Mouse (Mus musculus): ENCODE measurements around the gene Iqgap2. TPM values are rescaled to one million over a fixed set of nuclear protein-coding genes. Genes with fewer than 3 reads are reported as not detected.

Iqgap2 gene
- total and polyA plus RNA-seq, 3 experiments: 9.0 to 186 (median 107) TPM

GRCm38 (mm10) chr13:95617671-95618171 is 274.0 kb downstream of the Iqgap2 start:
- DNase-seq: peak; percentile 51

- DNase-seq: peak; percentile 36
Observed at GRCm38 (mm10) chr13:95617082-95617670, 274.5 kb downstream of the Iqgap2 start.

DNA sequence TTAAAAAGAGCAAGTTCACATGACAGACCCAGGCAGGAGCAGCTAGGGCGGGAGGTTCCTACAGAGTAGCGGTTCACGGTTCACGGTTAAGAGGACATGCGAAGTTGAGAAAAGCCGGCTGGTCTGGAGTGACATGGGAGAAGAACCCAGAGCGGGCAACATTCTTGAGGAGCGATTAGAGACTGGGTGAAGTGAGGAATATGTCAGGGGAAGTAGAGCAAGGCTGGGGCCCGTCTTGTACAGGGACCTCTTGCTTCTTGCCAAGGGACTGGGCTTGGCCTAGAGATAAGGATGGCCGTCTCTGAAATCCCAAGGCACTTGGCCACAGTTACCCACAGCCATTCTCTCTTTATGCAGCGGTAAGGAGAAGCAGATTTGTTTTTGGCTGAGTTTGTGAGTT is 275.2 kb downstream of the Iqgap2 start:
- DNase-seq: no peak

GRCm38 (mm10) chr13:95614757-95615156 is 277.0 kb downstream of the Iqgap2 start:
- DNase-seq: no peak

DNA sequence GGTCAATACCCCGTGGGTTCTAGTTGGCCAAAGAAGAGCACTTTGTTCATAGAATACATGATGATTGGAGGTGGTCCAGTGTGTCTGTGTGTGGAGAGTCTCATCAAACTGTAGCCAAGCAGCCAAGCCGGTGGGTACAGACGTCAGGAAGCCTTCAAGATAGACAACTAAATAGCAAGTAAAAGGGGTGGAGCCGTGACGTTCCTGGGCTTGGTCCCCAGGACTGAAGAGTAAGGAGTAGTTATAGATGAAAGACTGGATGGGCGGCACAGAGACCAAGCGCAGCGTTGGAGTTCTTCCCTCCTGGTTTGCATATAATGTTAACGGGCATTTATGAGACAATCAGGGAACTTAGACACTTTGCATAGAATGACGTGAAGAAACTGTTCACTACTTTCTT is 279.5 kb downstream of the Iqgap2 start:
- DNase-seq: no peak

DNA sequence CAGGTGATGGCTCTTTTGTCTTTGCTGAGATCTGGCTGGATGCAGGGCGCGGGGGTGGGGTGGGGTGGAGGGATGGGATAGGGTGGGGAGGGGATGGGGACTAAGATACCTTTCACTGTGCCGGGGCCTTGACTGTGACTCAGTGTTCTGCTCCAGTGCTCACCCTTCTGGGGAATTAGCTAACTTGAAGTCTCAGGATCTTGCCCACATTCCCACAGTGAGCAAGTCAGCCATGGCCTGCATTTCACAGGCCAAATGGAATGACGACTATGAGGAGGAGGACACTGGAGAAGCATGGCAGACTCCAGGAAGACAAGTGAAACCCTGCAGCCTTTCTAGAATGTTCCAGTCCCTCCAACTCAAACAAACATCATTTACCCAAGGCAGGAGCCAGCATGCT is 280.0 kb downstream of the Iqgap2 start:
- no peak for DNase-seq

DNA sequence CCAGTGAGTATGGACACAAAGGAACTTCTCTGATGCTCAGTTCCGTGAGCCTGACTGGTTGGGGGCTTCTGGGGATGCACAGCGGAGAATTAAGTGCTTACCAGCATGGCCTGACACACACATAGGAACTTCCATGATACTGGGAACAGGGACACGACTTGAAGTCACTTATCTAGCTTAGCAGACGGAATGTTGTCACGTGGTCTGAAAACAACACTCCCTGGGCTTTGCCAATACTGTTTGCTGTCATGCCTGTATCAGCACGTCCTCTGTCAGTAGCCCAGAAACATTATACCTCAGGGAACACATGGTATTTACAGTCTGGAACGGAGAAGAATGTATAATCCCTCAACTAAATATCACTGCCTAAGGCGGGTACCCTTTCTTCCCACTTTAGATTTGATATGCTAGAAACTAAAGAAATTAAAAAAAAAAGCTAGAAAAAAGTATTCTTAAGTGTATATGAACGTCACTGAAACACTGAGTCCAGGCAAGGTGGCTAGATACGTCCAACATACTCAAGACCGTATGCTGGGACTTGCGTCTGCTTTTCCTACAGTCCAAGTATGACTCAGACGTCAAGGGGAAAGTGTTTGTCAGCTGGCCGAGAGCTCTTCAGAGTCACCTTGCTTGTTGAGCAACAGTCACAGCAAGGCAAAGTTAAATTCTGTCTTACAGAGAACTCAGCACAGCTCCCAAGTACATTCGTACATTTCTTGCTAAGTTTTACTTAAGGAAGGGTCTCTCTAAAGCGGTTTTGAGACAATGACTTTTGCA is 280.7 kb downstream of the Iqgap2 start:
- peak; percentile 74 for DNase-seq

DNA sequence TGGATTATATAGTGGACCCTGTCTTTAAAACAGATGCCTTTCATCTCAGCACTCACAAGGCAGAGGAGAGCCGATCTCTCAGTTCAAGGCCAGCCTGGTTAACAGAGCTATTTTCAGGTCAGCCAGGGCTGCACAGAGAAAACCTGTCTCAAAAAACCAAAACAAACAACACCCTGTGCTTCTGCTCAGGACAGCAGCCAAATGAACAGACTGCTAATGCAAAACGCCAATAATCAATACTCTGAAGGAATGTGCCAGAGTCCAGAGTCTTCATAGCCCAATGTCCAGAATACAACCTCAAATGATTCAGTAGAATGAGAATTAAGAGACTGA is 282.7 kb downstream of the Iqgap2 start:
- DNase-seq: peak; percentile 33

GRCm38 (mm10) chr13:95608416-95609087 is 283.2 kb downstream of the Iqgap2 start:
- no peak for DNase-seq

DNA sequence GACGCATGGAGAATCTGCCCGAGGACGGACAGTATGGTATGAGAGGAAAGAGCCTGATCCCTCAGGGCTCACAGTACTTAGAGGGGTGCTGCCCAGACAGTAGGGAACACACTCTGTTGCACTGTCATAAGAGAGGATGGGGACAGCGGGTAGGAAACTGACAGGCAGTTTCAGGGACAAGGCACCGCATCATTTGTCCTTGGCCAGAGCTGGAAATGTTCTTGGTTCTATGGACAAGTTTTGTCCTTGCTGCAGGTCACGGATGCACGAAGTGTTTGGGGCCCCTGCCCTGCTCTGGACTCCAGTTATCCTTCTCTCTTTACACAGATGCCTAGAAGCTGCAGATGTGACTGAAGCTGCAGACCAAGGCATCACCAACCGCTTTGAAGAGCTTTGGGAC is 284.7 kb downstream of the Iqgap2 start:
- DNase-seq: peak; percentile 67

GRCm38 (mm10) chr13:95604288-95604687 is 287.4 kb downstream of the Iqgap2 start:
- no peak for DNase-seq

DNA sequence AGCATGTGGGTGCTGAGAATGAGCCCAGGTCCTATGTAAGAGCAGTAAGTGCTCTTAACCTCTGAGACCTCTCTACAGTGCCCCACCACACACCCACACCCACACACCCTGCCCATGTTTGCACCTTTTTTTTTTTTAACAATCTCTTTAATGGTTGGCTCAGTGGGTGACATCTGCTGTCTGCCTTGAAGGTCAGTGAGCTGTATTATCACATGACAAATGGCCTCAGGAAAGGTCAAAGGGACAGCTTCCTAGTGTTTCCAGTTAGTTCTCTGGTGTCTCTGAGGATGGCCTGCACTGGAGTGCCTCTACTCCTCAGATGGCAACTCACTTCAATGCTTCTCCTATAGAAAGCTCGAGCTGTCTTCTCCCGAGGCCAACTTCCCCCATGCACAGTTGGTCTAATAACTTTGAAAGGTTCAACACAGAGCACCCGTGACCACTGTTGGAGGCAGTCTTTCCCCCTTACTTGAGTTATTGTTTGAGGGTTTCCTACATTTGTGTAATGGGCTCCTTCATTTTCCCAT is 291.8 kb downstream of the Iqgap2 start:
- peak; percentile 33 for DNase-seq

DNA sequence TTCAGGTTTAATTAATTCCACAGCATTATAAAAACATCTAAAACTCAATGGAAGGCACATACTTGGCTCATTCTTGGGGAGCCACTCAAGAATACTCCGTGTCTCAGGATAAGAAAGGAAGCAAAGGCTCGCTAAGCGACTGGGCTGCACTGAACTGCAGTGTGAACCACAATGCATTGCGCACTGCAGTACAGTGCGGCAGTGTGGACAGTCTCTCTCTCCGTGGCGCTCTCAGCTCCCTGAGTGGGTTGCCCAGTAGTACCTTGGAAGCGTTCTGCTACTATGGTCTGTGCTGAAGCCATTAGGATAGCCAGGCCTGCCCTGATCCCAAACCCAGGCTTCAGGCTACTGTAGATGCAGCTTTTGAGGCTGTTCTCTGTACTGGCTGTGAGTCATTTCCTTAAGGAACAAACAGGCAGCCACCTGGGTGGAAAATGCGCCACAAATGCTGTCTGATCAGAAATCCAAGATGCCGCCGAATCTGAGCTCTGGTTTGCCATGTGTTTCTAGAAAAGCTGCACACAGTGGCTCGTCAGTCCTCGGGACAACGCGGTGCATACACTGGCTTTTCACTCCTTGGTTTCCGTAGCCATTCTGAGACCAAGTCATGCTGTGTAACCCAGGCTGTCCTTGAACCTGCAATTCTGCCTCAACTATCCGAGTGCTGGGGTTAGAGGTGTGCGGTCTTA is 293.3 kb downstream of the Iqgap2 start:
- DNase-seq: no peak

DNA sequence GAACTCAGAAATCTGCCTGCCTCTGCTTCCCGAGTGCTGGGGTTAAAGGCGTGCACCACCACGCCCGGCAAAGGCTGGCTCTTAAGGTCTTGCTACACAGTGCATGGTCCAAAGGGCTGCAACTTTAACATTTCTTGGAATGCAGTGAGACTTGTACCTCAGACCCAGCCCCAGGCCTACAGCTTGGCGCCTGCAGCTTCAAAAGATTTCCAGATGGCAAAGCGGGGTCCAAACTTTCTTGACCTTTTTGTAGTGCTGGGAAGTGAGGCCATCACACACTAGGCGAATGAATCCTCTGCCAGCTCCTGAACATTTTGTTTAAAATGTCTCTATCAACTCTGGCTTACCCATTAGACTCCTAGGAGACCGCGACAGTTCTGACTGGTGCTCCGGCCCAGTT is 294.1 kb downstream of the Iqgap2 start:
- no peak for DNase-seq

DNA sequence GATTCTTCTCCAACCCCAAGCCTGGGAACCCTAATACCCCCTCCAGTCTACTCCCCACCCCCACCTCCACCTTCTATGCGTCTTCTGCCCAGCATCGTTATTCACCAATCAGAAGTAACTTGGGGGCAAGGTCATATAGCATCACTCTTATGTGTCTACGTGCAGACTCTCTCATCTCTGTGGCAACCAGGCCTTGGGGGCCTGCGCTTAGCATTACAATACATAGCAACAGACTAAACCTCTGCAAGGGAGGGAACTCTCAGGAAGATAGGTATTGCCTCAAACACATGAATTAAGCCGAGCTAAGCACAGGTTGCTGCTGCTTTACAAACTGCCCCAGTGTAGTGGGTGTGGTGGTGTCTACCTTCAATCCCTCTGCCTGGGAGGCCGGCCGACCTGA is 295.0 kb downstream of the Iqgap2 start:
- no peak for DNase-seq

DNA sequence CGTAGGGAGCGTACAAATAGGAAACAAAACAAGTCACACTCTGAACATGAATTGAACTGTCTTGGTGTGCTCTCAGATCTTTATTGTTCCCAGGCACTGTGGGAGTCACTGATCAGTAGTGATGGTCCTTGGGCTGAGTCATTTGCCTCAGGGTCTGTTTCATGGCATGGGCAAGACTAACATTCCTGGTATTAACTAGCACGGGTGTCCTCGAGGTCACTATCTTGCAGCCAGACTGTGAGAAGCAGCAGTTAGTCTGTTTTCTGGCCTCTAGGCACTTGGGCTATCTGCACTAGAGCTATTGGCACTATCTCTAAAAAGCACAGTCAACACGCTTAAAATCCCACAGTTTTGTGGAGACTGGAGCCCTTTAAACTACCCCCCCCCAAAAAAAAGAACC is 295.8 kb downstream of the Iqgap2 start:
- peak; percentile 63 for DNase-seq

GRCm38 (mm10) chr13:95595411-95595810 is 296.3 kb downstream of the Iqgap2 start:
- peak; percentile 56 for DNase-seq

DNA sequence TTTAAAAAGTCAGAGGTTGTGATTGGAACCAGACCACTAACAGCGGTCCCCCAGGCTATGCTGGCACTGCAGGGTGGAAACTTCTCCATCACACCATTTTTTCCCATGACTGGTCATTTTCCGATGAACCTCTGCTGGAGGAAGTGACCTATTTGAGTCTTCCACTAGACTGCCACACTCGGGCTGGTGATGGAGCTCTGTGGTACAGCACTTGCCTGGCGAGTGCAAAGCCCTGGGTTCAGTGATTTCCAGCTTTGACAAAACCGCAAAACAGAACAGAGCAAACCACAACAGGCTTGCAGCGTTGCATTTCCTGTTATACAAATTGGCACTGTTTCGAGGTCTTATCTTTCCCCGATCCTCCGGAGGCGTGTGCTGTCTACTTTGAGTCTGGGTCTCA is 298.9 kb downstream of the Iqgap2 start:
- no peak for DNase-seq

- DNase-seq: no peak
Observed at GRCm38 (mm10) chr13:95591606-95592005, 300.1 kb downstream of the Iqgap2 start.

- no peak for DNase-seq
Observed at GRCm38 (mm10) chr13:95587628-95588027, 304.1 kb downstream of the Iqgap2 start.

GRCm38 (mm10) chr13:95584898-95585297 is 306.8 kb downstream of the Iqgap2 start:
- DNase-seq: peak; percentile 41
